Mouse (Mus musculus) embryonic stem cell, embryonic (primary cell): ENCODE results near the gene Hps5.

Source experiments
- CTCF ChIA-PET, 4 experiments: fragments of 300-600 bp in 2 of 4; fragments of 350-600 bp in 2 of 4; sonication (Branson Sonifier 250); formaldehyde crosslinking; loops; one replicate each; lab custom pipeline; 2022; ENCODE audit warnings: inconsistent platforms in 2 of 4; lab: Charles Lee
- POLR2A ChIA-PET, 4 experiments: fragments of 300-600 bp in 2 of 4; fragments of 350-600 bp in 2 of 4; sonication (Branson Sonifier 250); formaldehyde crosslinking; loops; one replicate each; lab custom pipeline; 2022; ENCODE audit warnings: antibody characterized with exemption in 4 of 4, inconsistent platforms in 1 of 4; lab: Charles Lee

Gene Hps5

GRCm38 (mm10) chr7:46723849-46724248 is 72.0 kb downstream of the Hps5 start:
- ChIA-PET CTCF (interaction anchor here in 2 of 4 experiments (1.2 to 2.3 kb wide), 3 partner anchors 9 to 47 kb away, joined by 6 to 8 read pairs (median 7); partner anchors contain the start of gene Saal1 (in 1 of the 2)), POLR2A (interaction anchor here in 3 of 4 experiments (0.6 to 1.8 kb wide), 12 partner anchors 8 to 419 kb away, joined by 3 to 6 read pairs (median 4); partner anchors contain the start of genes Saa3 (in 1 of the 3) and Saal1 (in 1 of the 3))

GRCm38 (mm10) chr7:46723354-46723753 is 72.5 kb downstream of the Hps5 start:
- POLR2A ChIA-PET: interaction anchor here in 3 of 4 experiments (0.5 to 1.8 kb wide), 12 partner anchors 12 to 419 kb away, joined by 3 to 6 read pairs (median 4); partner anchors contain the start of gene Saal1 (in 1 of the 3)
- CTCF ChIA-PET: interaction anchor here in 2 of 4 experiments (0.8 to 2.3 kb wide), 4 partner anchors 9 to 47 kb away, joined by 3 to 8 read pairs (median 6); partner anchors contain the start of gene Saal1 (in 1 of the 2)

GRCm38 (mm10) chr7:46720460-46720859 is 75.4 kb downstream of the Hps5 start:
- CTCF ChIA-PET: interaction anchor here in 3 of 4 experiments (1.1 to 1.5 kb wide), 2 partner anchors 10 kb away, joined by 3 to 5 read pairs (median 5); partner anchors contain the start of gene Saal1 (in 3 of the 3)
- POLR2A ChIA-PET: interaction anchor here in 3 of 4 experiments (1.0 to 1.7 kb wide), 6 partner anchors 9 to 125 kb away, joined by 3 to 6 read pairs (median 3); no protein-coding TSS in a partner anchor

GRCm38 (mm10) chr7:46719526-46719925 is 76.3 kb downstream of the Hps5 start:
- ChIA-PET POLR2A (interaction anchor here (0.6 to 1.7 kb wide), 8 partner anchors 8 to 126 kb away, joined by 3 to 6 read pairs (median 3); no protein-coding TSS in a partner anchor), CTCF (interaction anchor here in 3 of 4 experiments (0.7 to 1.5 kb wide), 3 partner anchors 9 to 200 kb away, joined by 3 to 5 read pairs (median 4); partner anchors contain the start of gene Saal1 (in 3 of the 3))

GRCm38 (mm10) chr7:46718591-46719270 is 77.1 kb downstream of the Hps5 start:
- CTCF ChIA-PET: interaction anchor here in 1 of 4 experiments (1.8 kb wide), 1 partner anchor 52 kb away, joined by 7 read pairs; no protein-coding TSS in a partner anchor

GRCm38 (mm10) chr7:46716897-46717296 is 79.0 kb downstream of the Hps5 start:
- POLR2A ChIA-PET: interaction anchor here in 3 of 4 experiments (0.6 to 1.5 kb wide), 5 partner anchors 28 to 121 kb away, joined by 3 to 13 read pairs (median 7); partner anchors contain the start of genes Gtf2h1 (in 1 of the 3) and Hps5 (in 1 of the 3)
- CTCF ChIA-PET: interaction anchor here in 3 of 4 experiments (0.6 to 1.1 kb wide), 5 partner anchors 36 to 96 kb away, joined by 3 to 5 read pairs (median 4); partner anchors contain the start of gene Sergef (in 1 of the 3)

More at GRCm38 (mm10) chr7:46718591-46719270, 77.1 kb downstream of the Hps5 start:
- POLR2A ChIA-PET: interaction anchor here in 2 of 4 experiments (0.9 to 1.7 kb wide), 3 partner anchors 20 to 51 kb away, joined by 3 to 5 read pairs (median 4); no protein-coding TSS in a partner anchor

- ChIA-PET CTCF (interaction anchor here (0.6 to 3.5 kb wide), 6 partner anchors 10 to 69 kb away, joined by 3 to 28 read pairs (median 4); no protein-coding TSS in a partner anchor), POLR2A (interaction anchor here in 3 of 4 experiments (0.7 to 1.5 kb wide), 7 partner anchors 9 to 106 kb away, joined by 3 to 8 read pairs (median 3); partner anchors contain the start of genes Gtf2h1 (in 1 of the 3) and Hps5 (in 1 of the 3))
Observed at GRCm38 (mm10) chr7:46715600-46715999, 80.3 kb downstream of the Hps5 start, which contains the start of gene Saa3. TSS of gene Saa3 (minus strand) at chr7:46715700.

- POLR2A ChIA-PET: interaction anchor here in 2 of 4 experiments (0.5 to 1.3 kb wide), 6 partner anchors 107 to 1219 kb away, joined by 3 to 5 read pairs (median 3); no protein-coding TSS in a partner anchor
- CTCF ChIA-PET: interaction anchor here in 3 of 4 experiments (0.6 to 3.5 kb wide), 9 partner anchors 10 to 1203 kb away, joined by 3 to 28 read pairs (median 3); no protein-coding TSS in a partner anchor
Observed at GRCm38 (mm10) chr7:46714518-46714917, 81.3 kb downstream of the Hps5 start.

GRCm38 (mm10) chr7:46712250-46712649 is 83.6 kb downstream of the Hps5 start:
- POLR2A ChIA-PET: interaction anchor here in 3 of 4 experiments (0.6 to 1.8 kb wide), 13 partner anchors 9 to 858 kb away, joined by 3 to 5 read pairs (median 3); partner anchors contain the start of gene Ush1c (in 1 of the 3)

More at GRCm38 (mm10) chr7:46712250-46712649, 83.6 kb downstream of the Hps5 start:
- CTCF ChIA-PET: interaction anchor here in 3 of 4 experiments (0.9 to 2.1 kb wide), 8 partner anchors 10 to 112 kb away, joined by 3 to 23 read pairs (median 5); no protein-coding TSS in a partner anchor
